Mouse (Mus musculus) heart, embryonic 11.5 days (tissue): ENCODE results near the gene Depdc5. TPM values are rescaled to one million over a fixed set of nuclear protein-coding genes. Genes with fewer than 3 reads are reported as not detected.
"Not testable (repeated sequence)": the region's sequence is repeated elsewhere in the genome, so short reads cannot be mapped to it uniquely, and the experiment has no call there.

Experiments
- ATAC-seq: fragments of 200-750 bp; cut with Nextera tagmentation; replicated peaks from 2 replicates; pipeline ENCODE4 v1.8.0; 2017; ENCODE audit warnings: moderate library complexity; ENCODE audit not compliant: insufficient number of reproducible peaks, low FRiP score, low TSS enrichment
- H3K27ac ChIP-seq: fragments of 300-500 bp; sonication (generic); 2 replicates; pipeline ENCODE4 v1.5.1; 2014; ENCODE audit warnings: mild to moderate bottlenecking, low read depth, low read length
- H3K27me3 ChIP-seq: fragments of 300-500 bp; sonication (generic); 2 replicates; pipeline ENCODE4 v1.6.1; 2014; ENCODE audit warnings: mild to moderate bottlenecking, low read length, mixed read lengths; ENCODE audit not compliant: control insufficient read depth, insufficient read depth
- H3K36me3 ChIP-seq: fragments of 300-500 bp; sonication (generic); 2 replicates; pipeline ENCODE4 v1.6.1; 2014; ENCODE audit warnings: mild to moderate bottlenecking, low read length, moderate library complexity, mixed read lengths; ENCODE audit not compliant: control insufficient read depth, insufficient read depth
- H3K4me1 ChIP-seq: fragments of 300-500 bp; sonication (generic); 2 replicates; pipeline ENCODE4 v1.6.1; 2014; ENCODE audit warnings: low read length; ENCODE audit not compliant: control insufficient read depth, insufficient read depth
- H3K4me2 ChIP-seq: fragments of 300-500 bp; sonication (generic); 2 replicates; pipeline ENCODE4 v1.6.1; 2014; ENCODE audit warnings: mild to moderate bottlenecking, moderate library complexity
- H3K4me3 ChIP-seq: fragments of 300-500 bp; sonication (generic); 2 replicates; pipeline ENCODE4 v1.5.1; 2014; ENCODE audit warnings: low read depth, low read length
- H3K9ac ChIP-seq: fragments of 300-500 bp; sonication (generic); 2 replicates; pipeline ENCODE4 v1.6.1; 2014; ENCODE audit warnings: mild to moderate bottlenecking, low read depth, low read length, moderate library complexity
- H3K9me3 ChIP-seq: fragments of 300-500 bp; sonication (generic); replicated peaks from 2 replicates; pipeline ENCODE4 v1.6.1; 2016; ENCODE audit warnings: low read length; ENCODE audit not compliant: control insufficient read depth
- WGBS: fragments of 180-500 bp; shearing (Covaris S2); extraction: QIAGEN DNeasy Blood & Tissue Kit; methylation state at CpG from one replicate; pipeline ENCODE4 v1.1.7; 2014; ENCODE audit not compliant: insufficient replicate concordance; 5-methylcytosine and 5-hydroxymethylcytosine counted together
- polyA plus RNA-seq: library from polyadenylated mRNA; unstranded; fragments of >200 nt; fragmentation: Nextera tagmentation; extraction: Ambion mirVana; gene quantifications from 2 replicates; pipeline ENCODE4 v1.2.1, GENCODE M21; 2014

The Depdc5 gene
- polyA plus RNA-seq = 18.2 and 20.8 TPM in 2 replicates

- Histone ChIP-seq H3K27me3 (no peaks in the 10 kb centered on the region), H3K4me2 (peak within 1 kb of the TSS; percentile 81), H3K27ac (peak within 1 kb of the TSS; percentile 71; the same call in 1 of the 2 replicates), H3K9ac (peak within 1 kb of the TSS; percentile 81), H3K9me3 (no peaks in the 10 kb centered on the region), H3K36me3 (peaks cover 5% of the 10 kb centered on the region; the same call in 1 of the 2 replicates), H3K4me3 (peak within 1 kb of the TSS; percentile 83), H3K4me1 (peaks cover 6% of the 10 kb centered on the region; the same call in 1 of the 2 replicates)
- under 1% methylated on average over 50 of the region's 64 CpGs for WGBS
- ATAC-seq = peak; percentile 98
These were observed at the start of gene Depdc5 for GRCm38 (mm10) chr5:32863253-32864228. Gene Depdc5, plus strand, starts transcription at chr5:32863701.

- Histone ChIP-seq H3K9me3 (no peaks in the 10 kb centered on the region), H3K36me3 (peaks cover 19% of the 10 kb centered on the region)
These were observed 48.1 kb upstream of the Depdc5 start for GRCm38 (mm10) chr5:32815396-32815795.

GRCm38 (mm10) chr5:32820471-32820870 lies 43.0 kb upstream of the Depdc5 start:
- H3K9ac ChIP-seq = no peak overlapping the region
- H3K27me3 ChIP-seq = no peaks in the 10 kb centered on the region
- no peaks in the 10 kb centered on the region for H3K9me3 ChIP-seq
- ATAC-seq = no peak
- H3K27ac ChIP-seq = no peak overlapping the region
- 91% methylated on average over 8 of the region's 8 CpGs for WGBS
- no peak overlapping the region for H3K4me2 ChIP-seq
- H3K4me3 ChIP-seq = no peak overlapping the region
- H3K36me3 ChIP-seq = peaks cover 11% of the 10 kb centered on the region
- H3K4me1 ChIP-seq = no peaks in the 10 kb centered on the region

More at GRCm38 (mm10) chr5:32815396-32815795, 48.1 kb upstream of the Depdc5 start:
- ATAC-seq = no peak
- H3K4me1 ChIP-seq = no peaks in the 10 kb centered on the region
- no peak overlapping the region for H3K27ac ChIP-seq
- H3K9ac ChIP-seq = no peak overlapping the region
- no peak overlapping the region for H3K4me3 ChIP-seq
- 94% methylated on average over 4 of the region's 4 CpGs for WGBS
- H3K27me3 ChIP-seq = no peaks in the 10 kb centered on the region
- H3K4me2 ChIP-seq = no peak overlapping the region

GRCm38 (mm10) chr5:32827009-32827408 lies 36.5 kb upstream of the Depdc5 start, which contains the start of gene Gm20671:
Gene Gm20671, minus strand, starts transcription at chr5:32827109.
- H3K27me3 ChIP-seq = no peaks in the 10 kb centered on the region
- H3K27ac ChIP-seq = no peak within 1 kb of the TSS
- 70% methylated on average over 7 of the region's 7 CpGs for WGBS
- peaks cover 28% of the 10 kb centered on the region for H3K36me3 ChIP-seq
- no peaks in the 10 kb centered on the region for H3K9me3 ChIP-seq
- H3K9ac ChIP-seq = no peak within 1 kb of the TSS
- no peak within 1 kb of the TSS for H3K4me2 ChIP-seq
- no peak for ATAC-seq
- no peaks in the 10 kb centered on the region for H3K4me1 ChIP-seq
- H3K4me3 ChIP-seq = no peak within 1 kb of the TSS

- ATAC-seq, H3K27ac ChIP-seq, H3K9me3 ChIP-seq, H3K4me2 ChIP-seq, H3K4me1 ChIP-seq, H3K27me3 ChIP-seq, H3K4me3 ChIP-seq, H3K9ac ChIP-seq: not testable (repeated sequence)
- 85% methylated on average over 1 of the region's 1 CpGs for WGBS
- peaks cover 32% of the 10 kb centered on the region for H3K36me3 ChIP-seq
These were observed 34.7 kb upstream of the Depdc5 start for GRCm38 (mm10) chr5:32828766-32829165.

GRCm38 (mm10) chr5:32830054-32830453 lies 33.4 kb upstream of the Depdc5 start:
- Histone ChIP-seq H3K9ac (no peak overlapping the region), H3K4me3 (no peak overlapping the region), H3K27me3 (no peaks in the 10 kb centered on the region), H3K27ac (no peak overlapping the region), H3K4me1 (no peaks in the 10 kb centered on the region), H3K4me2 (no peak overlapping the region), H3K36me3 (peaks cover 41% of the 10 kb centered on the region), H3K9me3 (no peaks in the 10 kb centered on the region)
- no peak for ATAC-seq
- 81% methylated on average over 2 of the region's 2 CpGs for WGBS

- Histone ChIP-seq H3K4me2 (no peak overlapping the region), H3K27me3 (no peaks in the 10 kb centered on the region), H3K36me3 (peaks cover 27% of the 10 kb centered on the region), H3K9me3 (no peaks in the 10 kb centered on the region), H3K4me1 (no peaks in the 10 kb centered on the region), H3K27ac (no peak overlapping the region), H3K9ac (no peak overlapping the region), H3K4me3 (no peak overlapping the region)
- no peak for ATAC-seq
- 87% methylated on average over 1 of the region's 1 CpGs for WGBS
These were observed 29.0 kb upstream of the Depdc5 start for GRCm38 (mm10) chr5:32834497-32834896.

- Histone ChIP-seq H3K4me3 (no peak overlapping the region), H3K4me1 (no peaks in the 10 kb centered on the region), H3K4me2 (no peak overlapping the region), H3K36me3 (peaks cover 37% of the 10 kb centered on the region), H3K27me3 (no peaks in the 10 kb centered on the region), H3K9ac (no peak overlapping the region), H3K9me3 (no peaks in the 10 kb centered on the region), H3K27ac (no peak overlapping the region)
- no peak for ATAC-seq
- WGBS = 92% methylated on average over 5 of the region's 5 CpGs
These were observed 26.5 kb upstream of the Depdc5 start for GRCm38 (mm10) chr5:32836976-32837375.
